Mouse (Mus musculus) retina, adult 2 months (tissue): ENCODE data around the gene Slc18a3.

ENCODE experiments used
- DNase-seq: peaks from one replicate; pipeline ENCODE4 v3.0.0-alpha.2; 2012; ENCODE audit warnings: low read depth, low spot score

The Slc18a3 gene

GRCm38 (mm10) chr14:32464601-32465505, at the start of gene Slc18a3:
TSS of gene Slc18a3 (minus strand) at chr14:32464850.
- no peak for DNase-seq

- peak; percentile 90 for DNase-seq
Measured at GRCm38 (mm10) chr14:32513336-32514032, 48.8 kb upstream of the Slc18a3 start, which contains the start of gene Ercc6. TSS of gene Ercc6 (plus strand) at chr14:32513521.

GRCm38 (mm10) chr14:32512912-32513311, 48.3 kb upstream of the Slc18a3 start:
- DNase-seq: no peak

- no peak for DNase-seq
Measured at GRCm38 (mm10) chr14:32509443-32509961, 44.9 kb upstream of the Slc18a3 start.

GRCm38 (mm10) chr14:32508105-32508835, 43.6 kb upstream of the Slc18a3 start:
- no peak for DNase-seq

GRCm38 (mm10) chr14:32507216-32507615, 42.6 kb upstream of the Slc18a3 start:
- no peak for DNase-seq

GRCm38 (mm10) chr14:32506329-32506728, 41.7 kb upstream of the Slc18a3 start:
- no peak for DNase-seq

GRCm38 (mm10) chr14:32503897-32504296, 39.2 kb upstream of the Slc18a3 start:
- no peak for DNase-seq

GRCm38 (mm10) chr14:32502764-32503688, 38.4 kb upstream of the Slc18a3 start:
- no peak for DNase-seq

GRCm38 (mm10) chr14:32501303-32501702, 36.7 kb upstream of the Slc18a3 start:
- DNase-seq: no peak

- DNase-seq: no peak
Measured at GRCm38 (mm10) chr14:32496115-32496850, 31.6 kb upstream of the Slc18a3 start.

GRCm38 (mm10) chr14:32492521-32492920, 27.9 kb upstream of the Slc18a3 start:
- DNase-seq: no peak

GRCm38 (mm10) chr14:32482061-32482460, 17.4 kb upstream of the Slc18a3 start:
- peak; percentile 13 for DNase-seq

GRCm38 (mm10) chr14:32477581-32477980, 12.9 kb upstream of the Slc18a3 start:
- DNase-seq: no peak

GRCm38 (mm10) chr14:32476559-32476958, 11.9 kb upstream of the Slc18a3 start:
- no peak for DNase-seq

GRCm38 (mm10) chr14:32472996-32473395, 8.3 kb upstream of the Slc18a3 start:
- DNase-seq: peak; percentile 22

- DNase-seq: no peak
Measured at GRCm38 (mm10) chr14:32467606-32468005, 3.0 kb upstream of the Slc18a3 start.

- no peak for DNase-seq
Measured at GRCm38 (mm10) chr14:32465889-32466288, 1.2 kb upstream of the Slc18a3 start, which contains the start of gene Chat. TSS of gene Chat (minus strand) at chr14:32465989.

GRCm38 (mm10) chr14:32465506-32465870, 838 bp upstream of the Slc18a3 start:
- no peak for DNase-seq
